Mouse (Mus musculus) erythroid progenitor cell, adult 5-6 weeks (primary cell): ENCODE measurements around the gene Trf. TPM values are rescaled to one million over a fixed set of nuclear protein-coding genes. Genes with fewer than 3 reads are reported as not detected.

Experiments
- ATAC-seq: replicated peaks from 2 replicates; pipeline ENCODE4 v1.8.0; 2016; ENCODE audit warnings: moderate number of reproducible peaks, mild to moderate bottlenecking, moderate TSS enrichment, inconsistent platforms; ENCODE audit not compliant: poor library complexity, low FRiP score, severe bottlenecking
- total RNA-seq, 2 experiments: library from RNA; stranded (forward) in 1 of 2; stranded (reverse) in 1 of 2; fragments of 150-400 nt in 1 of 2; fragments of 186-747, 209-891 nt in 1 of 2; gene quantifications; 2 replicates each; pipeline versions ENCODE4 v1.2.3 to v1.2.4; 2015 to 2017; ENCODE audit warnings: low replicate concordance in 2 of 2

The Trf gene
- 102 and 125 TPM in 2 replicates for total RNA-seq (2015; ENCODE audit: low replicate concordance)
- 48.3 and 79.1 TPM in 2 replicates for total RNA-seq (2017; ENCODE audit: low replicate concordance)

GRCm38 (mm10) chr9:103230151-103230951 is at the start of gene Trf, which contains the start of gene Gm20425:
Trf (minus strand) TSS chr9:103230444.
Gm20425 (minus strand) TSS chr9:103230307.
- no peak for ATAC-seq

- no peak for ATAC-seq
Observed at GRCm38 (mm10) chr9:103276876-103277275, 46.6 kb upstream of the Trf start.

GRCm38 (mm10) chr9:103275676-103276075 is 45.4 kb upstream of the Trf start:
- ATAC-seq, result no peak

- ATAC-seq, result no peak
Observed at GRCm38 (mm10) chr9:103274819-103275218, 44.6 kb upstream of the Trf start.

GRCm38 (mm10) chr9:103271104-103271503 is 40.9 kb upstream of the Trf start:
- no peak for ATAC-seq

GRCm38 (mm10) chr9:103265778-103266177 is 35.5 kb upstream of the Trf start:
- no peak for ATAC-seq

GRCm38 (mm10) chr9:103252906-103253305 is 22.7 kb upstream of the Trf start:
- ATAC-seq, result no peak

GRCm38 (mm10) chr9:103248618-103249017 is 18.4 kb upstream of the Trf start:
- 0 out of 2 replicates have a peak, but pooled peaks have one; percentile 18 for ATAC-seq

GRCm38 (mm10) chr9:103246526-103247168 is 16.4 kb upstream of the Trf start:
- ATAC-seq, result peak; percentile 60; the same call in 1 of the 2 replicates

- no peak for ATAC-seq
Observed at GRCm38 (mm10) chr9:103243640-103244039, 13.4 kb upstream of the Trf start.

- no peak for ATAC-seq
Observed at GRCm38 (mm10) chr9:103241206-103241605, 11.0 kb upstream of the Trf start.

GRCm38 (mm10) chr9:103239471-103239870 is 9.2 kb upstream of the Trf start:
- no peak for ATAC-seq

GRCm38 (mm10) chr9:103234565-103235165 is 4.4 kb upstream of the Trf start:
- ATAC-seq, result no peak

GRCm38 (mm10) chr9:103234059-103234458 is 3.8 kb upstream of the Trf start:
- ATAC-seq, result no peak

GRCm38 (mm10) chr9:103233006-103233395 is 2.8 kb upstream of the Trf start:
- no peak for ATAC-seq

- no peak for ATAC-seq
Observed at GRCm38 (mm10) chr9:103232232-103233005, 2.2 kb upstream of the Trf start.

GRCm38 (mm10) chr9:103229037-103229867 is 992 bp downstream of the Trf start:
- ATAC-seq, result no peak

- no peak for ATAC-seq
Observed at GRCm38 (mm10) chr9:103228370-103229003, 1.8 kb downstream of the Trf start.

GRCm38 (mm10) chr9:103227760-103228159 is 2.5 kb downstream of the Trf start:
- ATAC-seq, result no peak
